Mouse (Mus musculus): ENCODE results near the gene Ctnnb1.

GRCm38 (mm10) chr9:120894376-120894775, 34.6 kb upstream of the Ctnnb1 start:
- no peak for TF ChIP-seq POLR2A (IDR thresholded peaks at IDR 0.05; ENCODE audit: borderline replicate concordance, low read depth, low read length)
- TF ChIP-seq CTCF (IDR thresholded peaks at IDR 0.05; ENCODE audit: low read depth, low read length): no peak

All from bone marrow macrophage, adult 2 months (primary cell).